Mouse (Mus musculus): ENCODE data around the gene Usp12.
"Not testable (repeated sequence)": the region's sequence is repeated elsewhere in the genome, so short reads cannot be mapped to it uniquely, and the experiment has no call there.

GRCm38 (mm10) chr5:146735054-146735453 lies 59.8 kb downstream of the Usp12 start:
- TF ChIP-seq CTCF (IDR thresholded peaks at IDR 0.05); POLR2A (IDR thresholded peaks at IDR 0.05; ENCODE audit: insufficient read depth, low read depth, low read length); EP300 (IDR thresholded peaks at IDR 0.05; ENCODE audit: insufficient read depth, low read depth, low read length): not testable (repeated sequence)
